Mouse (Mus musculus) MEL (cell line): ENCODE measurements around the gene Pqlc2. TPM values are rescaled to one million over a fixed set of nuclear protein-coding genes. Genes with fewer than 3 reads are reported as not detected.

ENCODE experiments used
- DNase-seq: peaks from one replicate; pipeline ENCODE4 v3.0.0; 2011; ENCODE audit warnings: low read depth, low spot score
- H3K27ac ChIP-seq: 2 replicates; pipeline ENCODE4 v1.5.1; 2012; ENCODE audit warnings: low read depth, mild to moderate bottlenecking, control low read depth, low read length, moderate library complexity; ENCODE audit not compliant: control insufficient read depth
- H3K27me3 ChIP-seq, 2 experiments: fragments of 150-350 bp in 1 of 2; sonication (generic) in 1 of 2; 2 replicates each; pipeline ENCODE4 v1.6.1; 2012; ENCODE audit warnings: low read length in 2 of 2, mild to moderate bottlenecking in 2 of 2, improper control_type of control experiment in 1 of 2, moderate library complexity in 1 of 2; ENCODE audit not compliant: insufficient read depth in 2 of 2, control insufficient read depth in 1 of 2
- H3K36me3 ChIP-seq, 2 experiments: 2 replicates each; pipeline ENCODE4 v1.6.1; 2012 to 2014; ENCODE audit warnings: low read length in 2 of 2, improper control_type of control experiment in 1 of 2, inconsistent platforms in 1 of 2, mild to moderate bottlenecking in 1 of 2; ENCODE audit not compliant: insufficient read depth in 2 of 2, control insufficient read depth in 1 of 2
- H3K4me1 ChIP-seq, 2 experiments: fragments of 150-350 bp in 1 of 2; sonication (generic) in 1 of 2; 2 replicates each; pipeline ENCODE4 v1.6.1; 2012; ENCODE audit warnings: low read length in 2 of 2, improper control_type of control experiment in 1 of 2, mild to moderate bottlenecking in 1 of 2; ENCODE audit not compliant: insufficient read depth in 2 of 2, control insufficient read depth in 1 of 2
- H3K4me3 ChIP-seq, 2 experiments: fragments of 150-350 bp in 1 of 2; sonication (generic) in 1 of 2; 2 replicates each; pipeline ENCODE4 v1.5.1; 2012; ENCODE audit warnings: low read depth in 2 of 2, low read length in 2 of 2, mild to moderate bottlenecking in 2 of 2, moderate library complexity in 2 of 2, control low read depth in 1 of 2, improper control_type of control experiment in 1 of 2; ENCODE audit not compliant: control insufficient read depth in 1 of 2, insufficient read depth in 1 of 2
- H3K79me2 ChIP-seq: 2 replicates; pipeline ENCODE4 v1.6.1; 2012; ENCODE audit warnings: mild to moderate bottlenecking, low read length, moderate library complexity; ENCODE audit not compliant: control insufficient read depth, poor library complexity, insufficient read depth
- H3K9ac ChIP-seq: 2 replicates; pipeline ENCODE4 v1.6.1; 2012; ENCODE audit warnings: low read depth, mild to moderate bottlenecking, control low read depth, low read length, moderate library complexity; ENCODE audit not compliant: control insufficient read depth, poor library complexity, severe bottlenecking
- H3K9me3 ChIP-seq: fragments of 150-350 bp; sonication (generic); replicated peaks from 2 replicates; pipeline ENCODE4 v1.6.1; 2012; ENCODE audit warnings: mild to moderate bottlenecking, low read length, improper control_type of control experiment, moderate library complexity; ENCODE audit not compliant: insufficient read depth
- CTCF ChIP-seq, 3 experiments: IDR thresholded peaks in 2 of 3; conservative IDR thresholded peaks in 1 of 3; 2 replicates each; pipeline ENCODE4 v1.5.1; 2011 to 2012; ENCODE audit warnings: low read length in 3 of 3, low read depth in 2 of 3, mild to moderate bottlenecking in 2 of 3, improper control_type of control experiment in 1 of 3, inconsistent platforms in 1 of 3, mixed read lengths in 1 of 3, moderate library complexity in 1 of 3; ENCODE audit not compliant: control insufficient read depth in 1 of 3, insufficient read depth in 1 of 3, poor library complexity in 1 of 3, severe bottlenecking in 1 of 3
- E2F4 ChIP-seq: IDR thresholded peaks from 2 replicates; pipeline ENCODE4 v1.6.1; 2011; ENCODE audit warnings: low read depth, low read length, improper control_type of control experiment, borderline replicate concordance
- EP300 ChIP-seq, 2 experiments: IDR thresholded peaks; 2 replicates each; pipeline ENCODE4 v1.6.1; 2011; ENCODE audit warnings: improper control_type of control experiment in 2 of 2, low read length in 2 of 2, low read depth in 1 of 2, mild to moderate bottlenecking in 1 of 2
- GATA1 ChIP-seq: IDR thresholded peaks from 2 replicates; pipeline ENCODE4 v1.6.1; 2011; ENCODE audit warnings: low read depth, low read length, improper control_type of control experiment
- MAFK ChIP-seq: IDR thresholded peaks from 2 replicates; pipeline ENCODE4 v1.6.1; 2011; ENCODE audit warnings: low read depth, mild to moderate bottlenecking, low read length, improper control_type of control experiment, borderline replicate concordance
- MXI1 ChIP-seq: IDR thresholded peaks from 2 replicates; pipeline ENCODE4 v1.6.1; 2011; ENCODE audit warnings: mild to moderate bottlenecking, low read depth, low read length, improper control_type of control experiment
- MYB ChIP-seq: IDR thresholded peaks from 2 replicates; pipeline ENCODE4 v1.6.1; 2011; ENCODE audit warnings: mild to moderate bottlenecking, low read depth, low read length, improper control_type of control experiment
- NELFE ChIP-seq: IDR thresholded peaks from 2 replicates; pipeline ENCODE4 v1.6.1; 2011; ENCODE audit warnings: low read depth, low read length, improper control_type of control experiment
- NRF1 ChIP-seq: IDR thresholded peaks from 2 replicates; pipeline ENCODE4 v1.6.1; 2014; ENCODE audit warnings: low read depth, mild to moderate bottlenecking, inconsistent platforms, low read length, improper control_type of control experiment, moderate library complexity; ENCODE audit not compliant: poor library complexity, insufficient read depth, severe bottlenecking
- POLR2AphosphoS2 ChIP-seq: IDR thresholded peaks from 2 replicates; pipeline ENCODE4 v1.6.1; 2011; ENCODE audit warnings: low read length, improper control_type of control experiment
- POLR2AphosphoS5 ChIP-seq: IDR thresholded peaks from 2 replicates; pipeline ENCODE4 v1.6.1; 2012; ENCODE audit warnings: low read depth, borderline replicate concordance, mild to moderate bottlenecking, inconsistent platforms, low read length, moderate library complexity, mixed read lengths
- RAD21 ChIP-seq: IDR thresholded peaks from 2 replicates; pipeline ENCODE4 v1.6.1; 2011; ENCODE audit warnings: mild to moderate bottlenecking, low read depth, low read length, improper control_type of control experiment
- SMC3 ChIP-seq: IDR thresholded peaks from 2 replicates; pipeline ENCODE4 v1.6.1; 2011; ENCODE audit warnings: low read depth, low read length, improper control_type of control experiment
- TAL1 ChIP-seq: IDR thresholded peaks from 2 replicates; pipeline ENCODE4 v1.6.1; 2012; ENCODE audit warnings: mild to moderate bottlenecking, inconsistent platforms, low read length, moderate library complexity, mixed read lengths
- TBP ChIP-seq: IDR thresholded peaks from 2 replicates; pipeline ENCODE4 v1.8.0; 2011; ENCODE audit warnings: low read depth, low read length, improper control_type of control experiment
- ZC3H11A ChIP-seq: IDR thresholded peaks from 2 replicates; pipeline ENCODE4 v1.6.1; 2012; ENCODE audit warnings: low read depth, mild to moderate bottlenecking, inconsistent platforms, low read length, improper control_type of control experiment
- ZKSCAN1 ChIP-seq: IDR thresholded peaks from 2 replicates; pipeline ENCODE4 v1.6.1; 2012; ENCODE audit warnings: low read depth, mild to moderate bottlenecking, inconsistent platforms, low read length, improper control_type of control experiment, moderate library complexity
- ZMIZ1 ChIP-seq: IDR thresholded peaks from 2 replicates; pipeline ENCODE4 v1.6.1; 2012; ENCODE audit warnings: low read depth, mild to moderate bottlenecking, inconsistent platforms, low read length, improper control_type of control experiment, moderate library complexity
- polyA plus RNA-seq, 2 experiments: library from polyadenylated mRNA; stranded (reverse) in 1 of 2; unstranded in 1 of 2; fragments of >175 nt in 1 of 2; fragments of >200 nt in 1 of 2; gene quantifications; 2 replicates each; pipeline versions ENCODE4 v1.2.1 to v1.2.4; 2012; ENCODE audit warnings: low replicate concordance in 2 of 2, low read depth in 1 of 2; ENCODE audit not compliant: insufficient read length in 2 of 2, insufficient read depth in 1 of 2, missing spikeins in 1 of 2
- total RNA-seq: library from RNA; depleted of rRNA; stranded (reverse); fragments of 300-350 nt; gene quantifications from 2 replicates; pipeline ENCODE4 v1.2.3, GENCODE M21; 2012

The Pqlc2 gene
- total and polyA plus RNA-seq, 3 experiments = 5.2 to 12.0 TPM; not detected in 1

GRCm38 (mm10) chr4:139287122-139287863, 23.2 kb downstream of the Pqlc2 start:
- peak; percentile 72 for DNase-seq
- TF ChIP-seq CTCF (IDR thresholded peaks at IDR 0.05 in 2 of 3, conservative IDR thresholded peaks at IDR 0.05 in 1 of 3; ENCODE audit: control insufficient read depth in 1 of 3, insufficient read depth in 1 of 3, low read depth in 2 of 3, low read length in 3 of 3, poor library complexity in 1 of 3, severe bottlenecking in 1 of 3) = peak; percentile 75 to 93 (median 83)
- TF ChIP-seq SMC3 = peak; percentile 73
- TF ChIP-seq ZC3H11A = peak; percentile 37
- peak; percentile 58 for TF ChIP-seq RAD21
- TF ChIP-seq POLR2AphosphoS5 = no peak
- TF ChIP-seq EP300 (IDR thresholded peaks at IDR 0.05; ENCODE audit: low read depth in 1 of 2, low read length in 2 of 2) = no peak
- no peak overlapping the region for H3K27ac ChIP-seq
- no peaks in the 10 kb centered on the region for H3K9me3 ChIP-seq
- H3K4me1 ChIP-seq = no peaks in the 10 kb centered on the region
- H3K9ac ChIP-seq = no peak overlapping the region
- H3K4me3 ChIP-seq = no peak overlapping the region
- H3K36me3 ChIP-seq = peaks cover 0 to 2% of the 10 kb centered on the region in 2 experiments; a peak in 2 of 4 replicates
- H3K79me2 ChIP-seq = no peaks in the 10 kb centered on the region
- no peaks in the 10 kb centered on the region for H3K27me3 ChIP-seq

GRCm38 (mm10) chr4:139286234-139286633, 24.3 kb downstream of the Pqlc2 start:
- no peak overlapping the region for H3K9ac ChIP-seq
- no peaks in the 10 kb centered on the region for H3K9me3 ChIP-seq
- H3K4me3 ChIP-seq = no peak overlapping the region
- H3K27me3 ChIP-seq = no peaks in the 10 kb centered on the region
- no peak overlapping the region for H3K27ac ChIP-seq
- no peak for DNase-seq
- TF ChIP-seq E2F4 (no peak), POLR2AphosphoS2 (no peak), SMC3 (no peak), TBP (no peak), MAFK (no peak), MXI1 (no peak), MYB (no peak), GATA1 (no peak), ZKSCAN1 (no peak), TAL1 (no peak), POLR2AphosphoS5 (no peak), ZMIZ1 (no peak), NRF1 (no peak), NELFE (no peak)
- no peaks in the 10 kb centered on the region for H3K79me2 ChIP-seq
- H3K4me1 ChIP-seq = no peaks in the 10 kb centered on the region
- H3K36me3 ChIP-seq = peaks cover 0 to 2% of the 10 kb centered on the region in 2 experiments; a peak in 2 of 4 replicates
